Mouse (Mus musculus): Measurements from ENCODE around the gene 4930415O20Rik. TPM values are rescaled to one million over a fixed set of nuclear protein-coding genes. Genes with fewer than 3 reads are reported as not detected.

Gene 4930415O20Rik
- polyA plus RNA-seq, 1 experiment from 2014 or later = not detected

- Histone ChIP-seq H3K4me2 (ENCODE audit: low read depth, low read length, severe bottlenecking) (no peak overlapping the region), H3K27ac (ENCODE audit: low read depth, low read length) (no peak overlapping the region), H3K9me3 (ENCODE audit: control insufficient read depth, low read length) (no peaks in the 10 kb centered on the region), H3K4me3 (ENCODE audit: low read depth, low read length) (no peak overlapping the region), H3K27me3 (ENCODE audit: control insufficient read depth, insufficient read depth, low read length) (no peaks in the 10 kb centered on the region), H3K4me1 (replicated peaks; ENCODE audit: control insufficient read depth, insufficient read depth, low read length) (peaks cover 8% of the 10 kb centered on the region; the same call in 1 of the 2 replicates), H3K9ac (ENCODE audit: low read length) (peak overlapping the region; percentile 8), H3K36me3 (ENCODE audit: control insufficient read depth, insufficient read depth, low read length) (no peaks in the 10 kb centered on the region)
- WGBS = 73% methylated on average over 9 of the region's 9 CpGs
- DNase-seq (ENCODE audit: low spot score) = no peak
- ATAC-seq (replicated peaks; ENCODE audit: low FRiP score) = no peak
Measured at GRCm38 (mm10) chr15:98614551-98614950, 43.7 kb downstream of the 4930415O20Rik start.

DNA sequence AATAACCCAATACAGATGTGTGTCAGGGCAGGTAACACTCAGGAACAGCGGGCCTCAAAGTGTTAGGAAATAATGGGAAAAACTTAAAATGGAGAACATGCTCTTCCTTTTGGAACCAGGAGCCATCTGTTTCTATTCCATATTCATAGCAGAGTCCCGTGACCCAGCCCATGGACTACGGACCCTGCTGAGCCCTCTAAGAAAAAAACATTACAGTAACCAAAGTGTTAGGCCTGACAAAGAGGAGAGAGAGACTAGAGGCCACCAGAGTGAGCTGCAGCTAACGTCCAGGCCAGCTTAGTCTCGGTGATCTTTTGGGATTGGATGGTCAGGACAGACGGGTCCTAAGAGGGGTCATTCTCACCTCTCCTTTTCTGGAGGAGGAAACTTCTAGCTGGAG lies 44.2 kb downstream of the 4930415O20Rik start:
- no peak for ATAC-seq (replicated peaks; ENCODE audit: low FRiP score)
- H3K4me2 ChIP-seq (ENCODE audit: low read depth, low read length, severe bottlenecking) = no peak overlapping the region
- no peak overlapping the region for H3K9ac ChIP-seq (ENCODE audit: low read length)
- no peak overlapping the region for H3K4me3 ChIP-seq (ENCODE audit: low read depth, low read length)
- no peaks in the 10 kb centered on the region for H3K36me3 ChIP-seq (ENCODE audit: control insufficient read depth, insufficient read depth, low read length)
- H3K4me1 ChIP-seq (replicated peaks; ENCODE audit: control insufficient read depth, insufficient read depth, low read length) = peaks cover 8% of the 10 kb centered on the region; the same call in 1 of the 2 replicates
- no peaks in the 10 kb centered on the region for H3K27me3 ChIP-seq (ENCODE audit: control insufficient read depth, insufficient read depth, low read length)
- no peak for DNase-seq (ENCODE audit: low spot score)
- WGBS = 65% methylated on average over 6 of the region's 6 CpGs
- H3K27ac ChIP-seq (ENCODE audit: low read depth, low read length) = no peak overlapping the region
- no peaks in the 10 kb centered on the region for H3K9me3 ChIP-seq (ENCODE audit: control insufficient read depth, low read length)

DNA sequence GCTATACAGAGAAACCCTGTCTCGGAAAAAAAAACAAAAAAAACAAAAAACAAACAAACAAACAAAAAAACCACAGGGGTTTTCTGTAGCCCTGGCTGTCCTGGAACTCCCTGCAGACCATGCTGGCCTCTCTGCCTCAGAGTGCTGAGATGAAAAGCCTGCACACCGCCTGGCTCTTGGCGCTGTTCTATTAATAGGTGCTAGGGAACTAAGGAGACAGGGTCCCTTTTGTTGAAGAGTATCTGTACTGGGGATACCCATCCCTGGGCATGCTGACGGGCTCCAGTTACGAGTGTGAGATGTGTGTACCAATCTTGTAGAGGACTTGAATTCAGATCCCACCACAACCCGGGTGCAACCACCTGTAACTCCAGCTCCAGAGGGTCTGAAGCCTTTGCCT lies 44.9 kb downstream of the 4930415O20Rik start:
- no peak for DNase-seq (ENCODE audit: low spot score)
- no peak overlapping the region for H3K4me2 ChIP-seq (ENCODE audit: low read depth, low read length, severe bottlenecking)

DNA sequence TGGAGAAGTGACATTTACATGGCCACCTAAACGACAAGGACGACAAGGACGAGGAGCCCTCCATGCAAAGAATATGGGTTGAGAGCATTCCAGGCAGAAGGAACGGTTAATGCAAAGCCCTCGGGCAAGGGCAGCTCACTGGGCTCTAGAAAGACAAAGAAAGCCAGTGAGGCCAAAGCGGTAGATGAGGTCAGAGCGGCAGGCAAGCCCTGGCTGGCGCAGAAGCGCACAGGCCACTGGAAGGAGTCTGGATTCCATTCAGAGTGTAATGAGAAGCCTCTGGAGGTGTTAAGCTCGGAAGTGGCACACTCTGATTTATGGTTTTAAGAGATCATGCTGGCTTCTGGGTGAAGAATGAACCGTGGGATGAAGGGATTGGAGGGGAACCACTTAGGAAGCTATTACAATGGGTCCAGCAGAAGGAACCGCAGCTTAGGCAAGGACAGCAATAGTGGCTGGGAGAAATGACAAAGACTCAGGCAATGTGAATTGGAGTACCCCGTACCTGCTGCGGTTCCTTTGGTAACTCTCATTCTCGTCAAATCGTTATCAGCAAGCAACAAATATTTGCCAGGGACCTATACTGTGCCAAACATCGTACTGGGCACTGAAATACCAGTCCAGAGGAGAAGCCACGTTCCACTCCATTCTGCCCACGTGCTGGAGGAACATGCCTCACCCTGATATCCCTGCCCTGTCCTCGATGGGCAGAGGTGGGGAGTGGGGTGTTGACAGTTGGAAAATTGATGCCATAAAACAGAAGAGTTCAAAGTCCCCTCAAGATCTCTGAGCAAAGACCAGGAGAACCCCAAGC lies 45.8 kb downstream of the 4930415O20Rik start:
- Histone ChIP-seq H3K9ac (ENCODE audit: low read length) (peak overlapping the region; percentile 32; the same call in 1 of the 2 replicates), H3K36me3 (ENCODE audit: control insufficient read depth, insufficient read depth, low read length) (no peaks in the 10 kb centered on the region), H3K27me3 (ENCODE audit: control insufficient read depth, insufficient read depth, low read length) (no peaks in the 10 kb centered on the region), H3K4me3 (ENCODE audit: low read depth, low read length) (no peak overlapping the region), H3K9me3 (ENCODE audit: control insufficient read depth, low read length) (no peaks in the 10 kb centered on the region), H3K4me2 (ENCODE audit: low read depth, low read length, severe bottlenecking) (no peak overlapping the region), H3K4me1 (replicated peaks; ENCODE audit: control insufficient read depth, insufficient read depth, low read length) (peaks cover 6% of the 10 kb centered on the region; the same call in 1 of the 2 replicates), H3K27ac (ENCODE audit: low read depth, low read length) (no peak overlapping the region)
- 37% methylated on average over 20 of the region's 20 CpGs for WGBS
- ATAC-seq (replicated peaks; ENCODE audit: low FRiP score) (no peak), DNase-seq (ENCODE audit: low spot score) (no peak)

More for the DNA sequence above, 44.9 kb downstream of the 4930415O20Rik start:
- no peaks in the 10 kb centered on the region for H3K27me3 ChIP-seq (ENCODE audit: control insufficient read depth, insufficient read depth, low read length)
- H3K27ac ChIP-seq (ENCODE audit: low read depth, low read length) = no peak overlapping the region
- H3K36me3 ChIP-seq (ENCODE audit: control insufficient read depth, insufficient read depth, low read length) = no peaks in the 10 kb centered on the region
- 71% methylated on average over 6 of the region's 6 CpGs for WGBS
- H3K4me3 ChIP-seq (ENCODE audit: low read depth, low read length) = no peak overlapping the region
- no peak overlapping the region for H3K9ac ChIP-seq (ENCODE audit: low read length)
- no peak for ATAC-seq (replicated peaks; ENCODE audit: low FRiP score)
- H3K4me1 ChIP-seq (replicated peaks; ENCODE audit: control insufficient read depth, insufficient read depth, low read length) = peaks cover 6% of the 10 kb centered on the region; the same call in 1 of the 2 replicates
- H3K9me3 ChIP-seq (ENCODE audit: control insufficient read depth, low read length) = no peaks in the 10 kb centered on the region

DNA sequence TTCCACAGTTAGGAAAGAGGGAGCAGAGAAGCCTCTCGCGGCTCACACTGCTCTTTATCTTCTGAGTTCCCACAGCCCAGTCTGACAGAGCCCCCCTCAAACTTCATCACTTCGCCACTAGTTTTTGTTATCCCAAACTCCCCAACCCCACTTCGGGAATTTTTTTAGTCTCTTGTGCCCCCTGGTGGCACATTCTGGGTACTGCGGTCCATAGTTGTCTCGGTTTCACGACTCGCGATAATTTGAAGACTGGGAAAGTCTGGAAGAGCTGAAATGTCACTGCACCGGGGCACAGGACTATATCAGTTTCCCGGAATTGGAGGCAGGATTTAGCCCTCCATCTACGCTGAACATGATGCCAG lies 46.4 kb downstream of the 4930415O20Rik start:
- H3K9ac ChIP-seq (ENCODE audit: low read length) = peak overlapping the region; percentile 9; the same call in 1 of the 2 replicates
- no peak overlapping the region for H3K4me3 ChIP-seq (ENCODE audit: low read depth, low read length)
- WGBS = 3% methylated on average over 12 of the region's 12 CpGs
- peaks cover 6% of the 10 kb centered on the region; the same call in 1 of the 2 replicates for H3K4me1 ChIP-seq (replicated peaks; ENCODE audit: control insufficient read depth, insufficient read depth, low read length)
- H3K27ac ChIP-seq (ENCODE audit: low read depth, low read length) = no peak overlapping the region
- no peaks in the 10 kb centered on the region for H3K27me3 ChIP-seq (ENCODE audit: control insufficient read depth, insufficient read depth, low read length)
- H3K9me3 ChIP-seq (ENCODE audit: control insufficient read depth, low read length) = no peaks in the 10 kb centered on the region
- H3K4me2 ChIP-seq (ENCODE audit: low read depth, low read length, severe bottlenecking) = no peak overlapping the region
- ATAC-seq (replicated peaks; ENCODE audit: low FRiP score) (no peak), DNase-seq (ENCODE audit: low spot score) (peak; percentile 91)
- H3K36me3 ChIP-seq (ENCODE audit: control insufficient read depth, insufficient read depth, low read length) = no peaks in the 10 kb centered on the region

DNA sequence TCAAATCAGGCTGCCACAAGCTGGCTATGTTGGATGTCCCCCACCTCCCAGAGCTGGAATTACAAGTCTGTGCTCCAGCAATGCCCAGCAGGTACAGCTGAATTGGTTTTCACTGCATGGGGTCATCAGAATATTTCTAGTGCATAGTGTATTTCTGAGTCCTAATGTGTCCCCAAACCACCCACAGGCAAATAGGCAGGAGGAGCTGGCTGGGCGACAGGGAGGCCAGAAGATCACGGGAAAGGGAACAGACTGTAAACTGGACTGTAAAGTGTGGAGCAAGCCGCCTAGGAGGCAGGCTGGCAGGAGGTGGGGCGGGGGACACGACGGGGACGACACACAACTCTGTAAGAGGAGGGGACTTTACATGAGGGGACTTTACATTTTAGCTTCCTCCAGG lies 51.4 kb downstream of the 4930415O20Rik start:
- 6% methylated on average over 7 of the region's 7 CpGs for WGBS
- Histone ChIP-seq H3K27me3 (ENCODE audit: control insufficient read depth, insufficient read depth, low read length) (no peaks in the 10 kb centered on the region; the same call in 1 of the 2 replicates), H3K36me3 (ENCODE audit: control insufficient read depth, insufficient read depth, low read length) (no peaks in the 10 kb centered on the region), H3K9ac (ENCODE audit: low read length) (peak overlapping the region; percentile 20; the same call in 1 of the 2 replicates), H3K27ac (ENCODE audit: low read depth, low read length) (no peak overlapping the region), H3K4me3 (ENCODE audit: low read depth, low read length) (no peak overlapping the region), H3K4me2 (ENCODE audit: low read depth, low read length, severe bottlenecking) (no peak overlapping the region), H3K4me1 (replicated peaks; ENCODE audit: control insufficient read depth, insufficient read depth, low read length) (peaks cover 4% of the 10 kb centered on the region; the same call in 1 of the 2 replicates), H3K9me3 (ENCODE audit: control insufficient read depth, low read length) (no peaks in the 10 kb centered on the region)
- no peak for ATAC-seq (replicated peaks; ENCODE audit: low FRiP score)
- no peak for DNase-seq (ENCODE audit: low spot score)

- ATAC-seq (replicated peaks; ENCODE audit: low FRiP score) (no peak), DNase-seq (ENCODE audit: low spot score) (no peak)
- Histone ChIP-seq H3K4me1 (replicated peaks; ENCODE audit: control insufficient read depth, insufficient read depth, low read length) (peaks cover 4% of the 10 kb centered on the region; the same call in 1 of the 2 replicates), H3K36me3 (ENCODE audit: control insufficient read depth, insufficient read depth, low read length) (no peaks in the 10 kb centered on the region), H3K9ac (ENCODE audit: low read length) (no peak overlapping the region), H3K4me3 (ENCODE audit: low read depth, low read length) (no peak overlapping the region), H3K4me2 (ENCODE audit: low read depth, low read length, severe bottlenecking) (no peak overlapping the region), H3K9me3 (ENCODE audit: control insufficient read depth, low read length) (no peaks in the 10 kb centered on the region), H3K27ac (ENCODE audit: low read depth, low read length) (no peak overlapping the region), H3K27me3 (ENCODE audit: control insufficient read depth, insufficient read depth, low read length) (no peaks in the 10 kb centered on the region; the same call in 1 of the 2 replicates)
- WGBS = 14% methylated on average over 6 of the region's 6 CpGs
Measured at GRCm38 (mm10) chr15:98622721-98623120, 51.9 kb downstream of the 4930415O20Rik start.

DNA sequence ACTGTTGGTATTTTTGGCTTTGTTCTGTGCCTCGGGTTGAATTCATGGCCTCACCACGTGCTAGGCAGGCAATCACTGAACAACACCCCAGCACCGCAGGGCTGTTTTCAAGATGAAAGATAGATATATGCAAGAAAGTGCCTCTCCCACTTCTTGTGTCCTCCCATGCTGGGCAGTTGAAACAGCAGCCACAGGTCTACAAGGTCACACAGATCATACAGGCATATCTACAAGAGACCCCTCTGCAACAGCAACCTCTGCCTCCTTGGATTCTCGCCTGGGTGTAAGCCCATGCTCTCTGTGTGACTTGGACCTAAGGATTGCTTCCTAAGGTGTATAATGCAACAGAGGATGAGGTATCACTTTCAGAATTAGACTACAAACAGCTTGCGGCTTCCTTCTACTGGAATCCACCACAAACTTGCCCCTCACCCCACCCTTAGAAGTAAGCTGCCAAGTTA lies 52.6 kb downstream of the 4930415O20Rik start:
- H3K9ac ChIP-seq (ENCODE audit: low read length) = no peak overlapping the region
- no peaks in the 10 kb centered on the region for H3K9me3 ChIP-seq (ENCODE audit: control insufficient read depth, low read length)
- 54% methylated on average over 5 of the region's 5 CpGs for WGBS
- H3K4me3 ChIP-seq (ENCODE audit: low read depth, low read length) = no peak overlapping the region
- peaks cover 5% of the 10 kb centered on the region; the same call in 1 of the 2 replicates for H3K4me1 ChIP-seq (replicated peaks; ENCODE audit: control insufficient read depth, insufficient read depth, low read length)
- H3K27ac ChIP-seq (ENCODE audit: low read depth, low read length) = no peak overlapping the region
- DNase-seq (ENCODE audit: low spot score) = no peak
- no peak overlapping the region for H3K4me2 ChIP-seq (ENCODE audit: low read depth, low read length, severe bottlenecking)
- no peak for ATAC-seq (replicated peaks; ENCODE audit: low FRiP score)
- no peaks in the 10 kb centered on the region for H3K36me3 ChIP-seq (ENCODE audit: control insufficient read depth, insufficient read depth, low read length)
- H3K27me3 ChIP-seq (ENCODE audit: control insufficient read depth, insufficient read depth, low read length) = peaks cover 3% of the 10 kb centered on the region; the same call in 1 of the 2 replicates
